Mouse (Mus musculus) urinary bladder, postnatal 0 days (tissue): Measurements from ENCODE around the gene Nod1. TPM values are rescaled to one million over a fixed set of nuclear protein-coding genes. Genes with fewer than 3 reads are reported as not detected.

Source experiments
- polyA plus RNA-seq: library from polyadenylated mRNA; unstranded; fragments of >200 nt; fragmentation: Nextera tagmentation; extraction: Ambion mirVana; gene quantifications from 2 replicates; pipeline ENCODE4 v1.2.1, GENCODE M21; 2015

The Nod1 gene
- polyA plus RNA-seq = 5.8 and 6.4 TPM in 2 replicates

GRCm38 (mm10) chr6:54972111-54972928, at the start of gene Nod1:
Nod1 (minus strand) TSS chr6:54972612.

GRCm38 (mm10) chr6:54992734-54993260, 20.4 kb upstream of the Nod1 start, which contains the start of gene Ggct:
Ggct (minus strand) TSS chr6:54992950.

Other genes starting within 250 kb of the Nod1 start
- gene Znrf2, start 155.7 kb downstream of the Nod1 start, polyA plus RNA-seq = 2.6 and 3.0 TPM in 2 replicates
- gene Ggct, start 20.3 kb upstream of the Nod1 start, polyA plus RNA-seq = 4.9 and 5.8 TPM in 2 replicates
- 106 and 124 TPM in 2 replicates for gene Gars, start 65.4 kb upstream of the Nod1 start, polyA plus RNA-seq
- gene Crhr2, start 160.4 kb upstream of the Nod1 start, polyA plus RNA-seq = 0.11 and 0.16 TPM in 2 replicates
- 0.85 and 2.1 TPM in 2 replicates for gene Inmt, start 202.4 kb upstream of the Nod1 start, polyA plus RNA-seq
- gene Mindy4, start 230.8 kb upstream of the Nod1 start, polyA plus RNA-seq = 3.8 and 5.2 TPM in 2 replicates